Mouse (Mus musculus) liver, embryonic 15.5 days (tissue): ENCODE measurements around the gene Tcirg1. TPM values are rescaled to one million over a fixed set of nuclear protein-coding genes. Genes with fewer than 3 reads are reported as not detected.
A peak's percentile ranks its signal among the peaks of the same experiment; 100 is the strongest.

Experiments
- ATAC-seq: fragments of 200-750 bp; cut with Nextera tagmentation; 2 replicates; pipeline ENCODE4 v1.8.0; 2017; ENCODE audit warnings: moderate number of reproducible peaks, mild to moderate bottlenecking, moderate library complexity; ENCODE audit not compliant: insufficient read depth
- H3K27ac ChIP-seq: fragments of 300-500 bp; sonication (generic); replicated peaks from 2 replicates; pipeline ENCODE4 v1.5.1; 2015; ENCODE audit warnings: mild to moderate bottlenecking, inconsistent platforms
- H3K27me3 ChIP-seq: fragments of 300-500 bp; sonication (generic); 2 replicates; pipeline ENCODE4 v1.6.1; 2015; ENCODE audit warnings: mild to moderate bottlenecking, inconsistent platforms
- H3K36me3 ChIP-seq: fragments of 300-500 bp; sonication (generic); replicated peaks from 2 replicates; pipeline ENCODE4 v1.6.1; 2015; ENCODE audit warnings: moderate library complexity, mild to moderate bottlenecking, inconsistent platforms
- H3K4me1 ChIP-seq: fragments of 300-500 bp; sonication (generic); replicated peaks from 2 replicates; pipeline ENCODE4 v1.6.1; 2015; ENCODE audit warnings: inconsistent platforms
- H3K4me2 ChIP-seq: fragments of 300-500 bp; sonication (generic); 2 replicates; pipeline ENCODE4 v1.6.1; 2015; ENCODE audit warnings: moderate library complexity, mild to moderate bottlenecking, inconsistent platforms
- H3K4me3 ChIP-seq: fragments of 300-500 bp; sonication (generic); replicated peaks from 2 replicates; pipeline ENCODE4 v1.5.1; 2015; ENCODE audit warnings: mild to moderate bottlenecking, inconsistent platforms
- H3K9ac ChIP-seq: fragments of 300-500 bp; sonication (generic); 2 replicates; pipeline ENCODE4 v1.6.1; 2015; ENCODE audit warnings: moderate library complexity, mild to moderate bottlenecking, inconsistent platforms
- H3K9me3 ChIP-seq: fragments of 300-500 bp; sonication (generic); replicated peaks from 2 replicates; pipeline ENCODE4 v1.6.1; 2016; ENCODE audit warnings: inconsistent platforms
- WGBS: fragments of 180-500 bp; shearing (Covaris S2); methylation state at CpG from one replicate; pipeline ENCODE4 v1.1.7; 2015; ENCODE audit warnings: mixed read lengths; ENCODE audit not compliant: insufficient replicate concordance; 5-methylcytosine and 5-hydroxymethylcytosine counted together
- polyA plus RNA-seq: library from polyadenylated mRNA; unstranded; fragments of >200 nt; fragmentation: Nextera tagmentation; extraction: Ambion mirVana; gene quantifications from 2 replicates; pipeline ENCODE4 v1.2.1, GENCODE M21; 2015

Gene Tcirg1
- polyA plus RNA-seq, 1 experiment from 2014 or later, result 29.5 TPM

DNA sequence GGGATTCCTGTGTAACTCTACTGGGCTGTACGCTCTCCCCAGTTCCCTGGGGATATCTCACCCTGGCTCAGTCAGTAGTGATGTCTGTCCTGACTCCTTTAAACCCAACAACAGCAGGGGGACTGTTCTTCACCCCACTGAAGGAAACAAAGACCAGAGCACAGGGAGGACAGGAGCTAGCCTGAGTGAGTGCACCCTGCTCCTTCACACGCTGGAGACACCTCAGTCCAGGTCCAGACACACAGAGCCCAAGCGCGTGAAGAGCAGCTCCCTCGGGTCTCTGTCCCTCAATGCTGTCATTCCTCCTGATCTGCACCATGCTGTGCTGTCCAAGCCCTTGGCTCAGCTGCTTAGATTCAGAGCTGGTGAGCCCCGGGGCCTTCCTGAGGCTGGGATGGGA, 19.8 kb upstream of the Tcirg1 start:
- H3K27me3 ChIP-seq, result no peaks in the 10 kb centered on the region
- H3K27ac ChIP-seq, result no peak overlapping the region
- no peak overlapping the region for H3K4me2 ChIP-seq
- no peaks in the 10 kb centered on the region for H3K36me3 ChIP-seq
- WGBS, result 67% methylated on average over 6 of the region's 6 CpGs
- H3K4me3 ChIP-seq, result no peak overlapping the region
- H3K9ac ChIP-seq, result no peak overlapping the region
- peaks cover 58% of the 10 kb centered on the region for H3K4me1 ChIP-seq
- no peak for ATAC-seq
- no peaks in the 10 kb centered on the region for H3K9me3 ChIP-seq

DNA sequence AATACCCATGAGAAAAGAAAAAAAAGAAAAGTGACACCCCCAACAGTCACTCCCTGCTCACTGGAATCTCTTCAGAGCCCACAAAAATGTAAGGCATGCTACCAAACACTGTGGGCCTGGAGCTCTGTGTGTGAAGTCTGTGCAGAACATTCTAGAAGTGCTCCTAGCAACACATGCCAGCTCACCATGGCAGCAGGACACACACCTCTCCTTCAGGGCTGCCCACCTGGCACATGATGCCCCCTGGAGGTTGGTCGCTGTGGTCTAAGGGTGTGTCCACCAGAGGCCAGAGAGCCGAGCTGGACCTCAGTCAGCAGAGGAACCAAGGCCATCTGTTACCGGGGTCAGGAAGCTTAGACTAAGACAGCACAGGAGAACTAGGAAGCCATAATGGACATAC, 19.3 kb upstream of the Tcirg1 start:
- ATAC-seq, result no peak

DNA sequence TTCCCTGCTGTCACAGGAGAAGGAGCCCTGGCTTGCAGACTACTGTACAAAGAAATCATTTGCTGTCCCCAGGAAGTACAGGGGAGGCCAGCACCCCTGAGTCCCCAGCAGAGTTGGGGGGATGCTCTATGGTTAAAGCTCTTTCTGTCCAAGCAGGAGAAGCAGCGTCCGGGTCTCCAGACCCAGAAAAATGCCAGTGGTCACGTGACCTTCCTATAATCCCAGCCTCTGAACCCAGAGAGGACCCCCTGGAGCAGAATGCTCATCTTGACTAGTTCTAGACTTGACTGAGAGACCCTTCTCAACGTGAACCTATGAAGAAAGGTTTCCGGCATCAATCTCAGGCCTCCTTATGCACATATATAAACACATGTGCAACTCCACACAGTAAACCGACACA, 18.9 kb upstream of the Tcirg1 start:
- no peak overlapping the region for H3K4me2 ChIP-seq
- H3K4me1 ChIP-seq, result peaks cover 57% of the 10 kb centered on the region
- no peaks in the 10 kb centered on the region for H3K27me3 ChIP-seq
- H3K4me3 ChIP-seq, result no peak overlapping the region
- H3K9me3 ChIP-seq, result no peaks in the 10 kb centered on the region
- no peak overlapping the region for H3K9ac ChIP-seq
- H3K27ac ChIP-seq, result no peak overlapping the region
- no peaks in the 10 kb centered on the region for H3K36me3 ChIP-seq
- WGBS, result 73% methylated on average over 6 of the region's 6 CpGs
- ATAC-seq, result no peak

More for the DNA sequence above, 19.3 kb upstream of the Tcirg1 start:
- peaks cover 58% of the 10 kb centered on the region for H3K4me1 ChIP-seq
- H3K4me2 ChIP-seq, result no peak overlapping the region
- no peak overlapping the region for H3K27ac ChIP-seq
- no peaks in the 10 kb centered on the region for H3K27me3 ChIP-seq
- H3K36me3 ChIP-seq, result no peaks in the 10 kb centered on the region
- 47% methylated on average over 3 of the region's 3 CpGs for WGBS
- no peaks in the 10 kb centered on the region for H3K9me3 ChIP-seq
- no peak overlapping the region for H3K4me3 ChIP-seq
- H3K9ac ChIP-seq, result no peak overlapping the region

DNA sequence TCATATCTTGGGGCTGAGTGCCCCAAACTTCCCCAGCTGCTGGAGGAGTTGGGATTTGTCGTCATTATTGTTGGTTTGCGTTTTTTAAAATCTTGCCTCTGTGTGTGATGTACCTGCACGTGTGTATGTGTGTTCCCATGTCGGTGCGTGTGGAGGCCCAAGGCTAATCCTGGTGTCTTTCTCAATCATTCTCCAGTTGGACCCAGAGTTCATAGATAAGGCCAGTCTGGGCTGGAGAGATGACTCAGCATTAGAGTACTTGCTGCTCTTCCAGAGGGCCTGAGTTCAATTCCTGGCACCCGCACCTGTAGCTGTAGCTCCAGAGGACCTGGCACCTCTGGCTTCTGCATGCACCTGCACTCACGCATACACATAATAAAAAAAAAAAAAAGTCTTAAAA, 17.9 kb upstream of the Tcirg1 start:
- no peak for ATAC-seq
- Histone ChIP-seq H3K4me2 (no peak overlapping the region), H3K27ac (no peak overlapping the region), H3K27me3 (no peaks in the 10 kb centered on the region), H3K4me1 (peaks cover 47% of the 10 kb centered on the region), H3K9me3 (no peaks in the 10 kb centered on the region), H3K4me3 (no peak overlapping the region), H3K9ac (no peak overlapping the region), H3K36me3 (no peaks in the 10 kb centered on the region)
- 63% methylated on average over 7 of the region's 7 CpGs for WGBS

DNA sequence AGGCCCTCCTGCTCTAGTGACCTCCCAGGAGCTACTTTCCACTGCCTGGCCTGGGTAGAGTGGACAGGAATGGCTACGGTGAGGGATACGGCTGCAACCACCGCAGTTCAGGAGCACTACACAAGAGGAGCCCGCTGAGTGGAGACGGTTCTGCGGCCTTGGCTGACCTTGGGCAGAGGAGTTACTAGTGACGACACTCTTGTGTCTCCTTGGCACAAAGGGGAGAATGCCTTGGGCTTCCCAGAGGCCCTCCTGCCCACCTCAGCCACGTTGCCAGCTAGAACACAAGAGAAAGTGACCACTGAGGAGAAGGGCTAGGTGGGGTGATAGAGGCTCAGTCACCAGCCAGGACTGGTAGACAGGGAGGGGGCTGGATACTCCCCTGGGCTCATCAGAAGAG, 17.3 kb upstream of the Tcirg1 start:
- Histone ChIP-seq H3K36me3 (no peaks in the 10 kb centered on the region), H3K27me3 (no peaks in the 10 kb centered on the region), H3K27ac (peak overlapping the region; percentile 45; the same call in 1 of the 2 replicates), H3K4me1 (peaks cover 41% of the 10 kb centered on the region), H3K4me2 (no peak overlapping the region; the same call in 1 of the 2 replicates), H3K9me3 (no peaks in the 10 kb centered on the region), H3K9ac (no peak overlapping the region), H3K4me3 (no peak overlapping the region)
- 68% methylated on average over 8 of the region's 8 CpGs for WGBS
- ATAC-seq, result no peak

DNA sequence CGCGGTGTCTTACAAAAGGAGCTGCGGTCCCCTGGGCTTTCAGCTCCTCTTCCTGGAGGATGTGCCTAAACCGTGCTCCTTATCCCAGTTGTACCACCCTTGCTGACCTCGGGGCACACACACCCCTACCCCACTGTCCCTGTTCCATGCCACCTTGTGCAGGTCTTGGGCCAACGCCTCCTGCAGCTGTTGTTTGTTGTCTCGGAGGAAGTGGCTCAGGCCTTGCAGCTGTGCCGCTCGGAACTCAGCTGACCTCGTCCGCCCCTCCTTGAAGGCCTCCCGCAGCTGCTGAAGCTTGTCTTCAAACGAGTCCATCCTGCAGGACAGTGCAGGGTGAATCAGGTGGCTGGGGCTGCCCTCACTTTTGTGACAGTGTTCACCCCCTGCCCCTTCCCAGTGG, 16.7 kb upstream of the Tcirg1 start:
- Histone ChIP-seq H3K36me3 (no peaks in the 10 kb centered on the region), H3K9ac (no peak overlapping the region), H3K27me3 (no peaks in the 10 kb centered on the region), H3K9me3 (no peaks in the 10 kb centered on the region), H3K4me2 (no peak overlapping the region), H3K27ac (peak overlapping the region; percentile 45; the same call in 1 of the 2 replicates), H3K4me1 (peaks cover 37% of the 10 kb centered on the region), H3K4me3 (no peak overlapping the region)
- 0 out of 2 replicates have a peak, but pooled peaks have one; percentile 11 for ATAC-seq
- WGBS, result 53% methylated on average over 13 of the region's 13 CpGs

DNA sequence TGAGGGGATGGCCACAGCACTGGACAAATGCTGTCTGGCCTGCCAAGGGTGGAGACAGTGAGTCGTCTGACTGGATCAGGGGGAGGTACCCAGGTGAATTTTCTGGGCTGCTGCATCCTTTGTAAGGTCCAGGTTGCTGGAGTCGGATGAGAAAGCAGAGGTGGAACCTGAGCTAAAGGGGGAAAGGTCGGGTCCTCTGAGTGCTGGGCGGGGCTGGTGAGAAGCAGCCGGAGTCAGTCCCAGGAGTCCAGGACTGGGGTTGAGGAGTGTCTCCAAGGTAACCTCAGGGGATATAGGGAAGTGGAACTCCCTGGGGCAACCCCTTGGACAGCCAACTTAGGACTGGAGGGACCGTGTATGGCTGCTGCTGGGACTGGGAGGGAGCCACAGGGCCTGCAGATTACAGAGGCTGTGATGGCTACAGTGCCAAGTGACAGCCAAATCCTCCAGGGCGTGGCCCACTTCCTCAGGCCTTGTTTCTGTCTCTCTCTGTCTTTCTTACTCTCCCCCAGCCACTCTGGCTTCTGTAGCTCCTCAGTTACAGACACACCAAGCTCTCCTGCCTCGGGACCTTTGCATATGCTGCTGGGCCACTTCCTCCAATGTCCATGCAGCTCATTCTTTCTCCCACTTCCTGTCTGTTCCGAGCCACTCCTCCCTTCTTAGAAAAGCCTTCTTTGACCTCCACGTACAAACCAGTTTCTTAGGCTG, 15.9 kb upstream of the Tcirg1 start:
- no peaks in the 10 kb centered on the region for H3K36me3 ChIP-seq
- 36% methylated on average over 10 of the region's 10 CpGs for WGBS
- H3K4me3 ChIP-seq, result no peak overlapping the region
- no peak overlapping the region for H3K4me2 ChIP-seq
- no peaks in the 10 kb centered on the region for H3K27me3 ChIP-seq
- H3K9me3 ChIP-seq, result no peaks in the 10 kb centered on the region
- ATAC-seq, result no peak
- peaks cover 37% of the 10 kb centered on the region for H3K4me1 ChIP-seq
- H3K27ac ChIP-seq, result no peak overlapping the region
- no peak overlapping the region for H3K9ac ChIP-seq

DNA sequence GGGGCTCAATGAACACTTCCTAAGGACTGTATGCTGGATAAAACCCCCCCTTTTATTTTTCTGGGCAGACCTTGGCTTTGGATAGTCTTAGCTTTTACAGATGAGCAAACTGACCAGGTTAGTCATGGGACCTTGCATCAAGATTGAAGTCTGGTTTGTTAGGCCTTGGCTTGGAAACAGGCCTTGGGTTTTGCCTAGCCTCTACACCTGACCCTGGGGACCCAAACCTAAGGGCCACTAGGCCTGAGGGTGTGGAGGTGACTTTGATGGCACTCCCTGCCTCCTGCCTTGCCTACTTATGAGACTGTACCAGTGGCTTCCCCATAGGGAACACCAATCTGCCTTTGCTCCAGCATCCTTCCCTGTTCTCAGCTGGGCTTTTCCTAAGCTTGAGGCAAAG, 13.0 kb upstream of the Tcirg1 start:
- H3K4me1 ChIP-seq, result peaks cover 25% of the 10 kb centered on the region
- H3K9ac ChIP-seq, result no peak overlapping the region
- no peaks in the 10 kb centered on the region for H3K9me3 ChIP-seq
- H3K27me3 ChIP-seq, result no peaks in the 10 kb centered on the region
- no peak for ATAC-seq
- H3K27ac ChIP-seq, result no peak overlapping the region
- no peak overlapping the region for H3K4me2 ChIP-seq
- no peak overlapping the region for H3K4me3 ChIP-seq
- H3K36me3 ChIP-seq, result no peaks in the 10 kb centered on the region

DNA sequence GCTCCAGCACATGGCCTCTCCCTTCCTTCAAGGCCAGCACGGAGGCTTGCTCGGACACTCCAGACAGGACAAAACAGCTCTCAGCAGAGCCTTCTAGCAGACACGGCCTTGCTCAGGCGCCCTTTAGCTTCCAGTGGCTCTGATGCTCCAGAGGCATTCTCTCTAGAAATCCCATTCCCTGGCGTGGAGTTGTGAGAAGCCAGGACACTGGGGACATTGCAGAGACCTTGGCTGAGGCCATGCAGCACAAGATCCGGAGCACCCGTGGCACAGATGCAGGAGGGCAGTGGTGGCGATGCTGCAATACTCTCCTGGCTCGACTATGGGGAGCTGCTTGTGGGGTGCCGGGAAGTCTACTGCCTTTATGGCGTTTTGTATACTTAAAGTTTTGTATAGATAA, 9.8 kb upstream of the Tcirg1 start:
- ATAC-seq, result no peak

DNA sequence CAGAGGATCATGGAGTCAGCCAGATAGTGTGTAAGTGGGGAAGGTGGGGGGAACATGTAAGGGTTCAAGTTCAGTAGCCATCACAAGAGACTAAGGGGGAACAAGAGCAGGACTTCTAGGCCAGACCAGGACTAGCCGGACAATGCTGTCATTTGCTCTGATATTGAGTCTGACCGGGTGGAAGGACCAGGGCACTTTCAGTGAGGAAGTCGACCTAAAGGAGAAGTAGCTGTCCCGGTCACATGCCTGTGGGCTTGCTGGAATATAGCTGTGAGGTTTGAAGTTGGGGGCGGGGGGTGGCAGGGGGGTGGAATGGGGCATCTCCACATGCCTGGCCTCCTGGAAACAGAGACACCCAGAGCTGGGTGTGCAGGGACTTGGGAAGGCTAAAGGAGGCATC, 7.6 kb upstream of the Tcirg1 start:
- H3K27ac ChIP-seq, result peak overlapping the region; percentile 41; the same call in 1 of the 2 replicates
- H3K9ac ChIP-seq, result no peak overlapping the region
- ATAC-seq, result no peak
- H3K9me3 ChIP-seq, result no peaks in the 10 kb centered on the region
- H3K4me2 ChIP-seq, result peak overlapping the region; percentile 87; the same call in 1 of the 2 replicates
- 33% methylated on average over 5 of the region's 5 CpGs for WGBS
- no peaks in the 10 kb centered on the region for H3K27me3 ChIP-seq
- H3K36me3 ChIP-seq, result peaks cover 18% of the 10 kb centered on the region
- H3K4me3 ChIP-seq, result no peak overlapping the region
- H3K4me1 ChIP-seq, result peaks cover 48% of the 10 kb centered on the region

More for the DNA sequence above, 9.8 kb upstream of the Tcirg1 start:
- Histone ChIP-seq H3K4me2 (no peak overlapping the region), H3K27me3 (no peaks in the 10 kb centered on the region), H3K4me1 (peaks cover 30% of the 10 kb centered on the region), H3K27ac (no peak overlapping the region), H3K4me3 (no peak overlapping the region), H3K9ac (no peak overlapping the region), H3K36me3 (no peaks in the 10 kb centered on the region), H3K9me3 (no peaks in the 10 kb centered on the region)
- whole genome bisulfite sequencing, result 71% methylated on average over 11 of the region's 11 CpGs

DNA sequence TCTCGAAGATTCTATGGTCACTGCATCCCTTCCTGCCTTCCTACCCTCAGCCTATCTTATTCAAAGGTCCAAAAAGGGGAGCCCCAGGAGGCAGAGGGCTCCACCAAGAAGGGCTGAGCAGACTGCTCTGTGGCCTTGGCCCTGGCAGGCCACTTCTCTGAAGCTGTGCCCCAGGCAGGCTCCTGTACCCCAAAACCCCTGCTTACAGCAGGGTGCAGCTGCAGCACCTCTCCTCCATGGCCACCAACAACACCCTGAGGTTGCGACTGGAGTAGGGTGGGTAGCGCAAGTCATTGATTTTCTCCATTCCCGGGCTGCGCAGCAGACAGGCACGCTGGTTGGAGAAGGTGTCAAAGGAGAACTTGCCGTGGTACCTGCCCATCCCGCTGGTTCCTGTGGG, 6.8 kb upstream of the Tcirg1 start:
- 66% methylated on average over 8 of the region's 8 CpGs for WGBS
- peak overlapping the region; percentile 87 for H3K4me2 ChIP-seq
- H3K9me3 ChIP-seq, result no peaks in the 10 kb centered on the region
- H3K27me3 ChIP-seq, result no peaks in the 10 kb centered on the region
- H3K27ac ChIP-seq, result peak overlapping the region; percentile 78
- H3K4me3 ChIP-seq, result peak overlapping the region; percentile 77
- peaks cover 48% of the 10 kb centered on the region for H3K4me1 ChIP-seq
- peaks cover 26% of the 10 kb centered on the region for H3K36me3 ChIP-seq
- peak overlapping the region; percentile 61 for H3K9ac ChIP-seq
- no peak for ATAC-seq
